Mouse (Mus musculus) liver, embryonic 14.5 days (tissue): ENCODE data around the gene Casc3. TPM values are rescaled to one million over a fixed set of nuclear protein-coding genes. Genes with fewer than 3 reads are reported as not detected.

ENCODE experiments used
- ATAC-seq: fragments of 200-750 bp; cut with Nextera tagmentation; 2 replicates; pipeline ENCODE4 v1.8.0; 2017; ENCODE audit warnings: moderate number of reproducible peaks, mild to moderate bottlenecking, moderate library complexity; ENCODE audit not compliant: insufficient read depth
- DNase-seq, 3 experiments: peaks; one replicate each; pipeline ENCODE4 v3.0.0-alpha.2; 2012 to 2013; ENCODE audit warnings: low read depth in 3 of 3, low spot score in 3 of 3
- H3K27ac ChIP-seq: fragments of 300-500 bp; sonication (generic); 2 replicates; pipeline ENCODE4 v1.5.1; 2014; ENCODE audit warnings: moderate library complexity, mild to moderate bottlenecking, control low read depth, inconsistent platforms
- H3K27me3 ChIP-seq: fragments of 300-500 bp; sonication (generic); 2 replicates; pipeline ENCODE4 v1.6.1; 2014; ENCODE audit warnings: mild to moderate bottlenecking, low read length, moderate library complexity; ENCODE audit not compliant: control insufficient read depth, insufficient read depth
- H3K36me3 ChIP-seq: fragments of 300-500 bp; sonication (generic); replicated peaks from 2 replicates; pipeline ENCODE4 v1.6.1; 2014; ENCODE audit warnings: low read depth; ENCODE audit not compliant: control insufficient read depth, insufficient read depth
- H3K4me1 ChIP-seq, 2 experiments: fragments of 200-500 bp in 1 of 2; fragments of 300-500 bp in 1 of 2; sonication (generic) in 1 of 2; replicated peaks; 2 replicates each; pipeline ENCODE4 v1.6.1; 2012 to 2014; ENCODE audit warnings: antibody characterized with exemption in 1 of 2, inconsistent platforms in 1 of 2, low read length in 1 of 2; ENCODE audit not compliant: control insufficient read depth in 2 of 2, insufficient read depth in 2 of 2
- H3K4me2 ChIP-seq: fragments of 300-500 bp; sonication (generic); 2 replicates; pipeline ENCODE4 v1.6.1; 2014; ENCODE audit warnings: low read depth, mild to moderate bottlenecking, control low read depth, moderate library complexity
- H3K4me3 ChIP-seq, 2 experiments: fragments of 200-500 bp in 1 of 2; fragments of 300-500 bp in 1 of 2; sonication (generic) in 1 of 2; 2 replicates each; pipeline ENCODE4 v1.5.1; 2012 to 2014; ENCODE audit warnings: low read depth in 2 of 2, low read length in 2 of 2, mild to moderate bottlenecking in 2 of 2, control low read depth in 1 of 2, inconsistent platforms in 1 of 2, moderate library complexity in 1 of 2; ENCODE audit not compliant: insufficient read depth in 1 of 2
- H3K9ac ChIP-seq: fragments of 300-500 bp; sonication (generic); replicated peaks from 2 replicates; pipeline ENCODE4 v1.6.1; 2014; ENCODE audit warnings: mild to moderate bottlenecking, control low read depth, moderate library complexity
- H3K9me3 ChIP-seq: fragments of 300-500 bp; sonication (generic); 2 replicates; pipeline ENCODE4 v1.6.1; 2016; ENCODE audit warnings: low read length, mixed read lengths; ENCODE audit not compliant: control insufficient read depth
- CTCF ChIP-seq: IDR thresholded peaks from 2 replicates; pipeline ENCODE4 v1.5.1; 2016; ENCODE audit warnings: antibody characterized with exemption, low read depth, control low read depth
- EP300 ChIP-seq: IDR thresholded peaks from 2 replicates; pipeline ENCODE4 v1.6.1; 2016; ENCODE audit warnings: antibody characterized with exemption, low read depth
- WGBS: fragments of 180-500 bp; shearing (Covaris S2); extraction: QIAGEN DNeasy Blood & Tissue Kit; methylation state at CpG from one replicate; pipeline ENCODE4 v1.1.7; 2014; ENCODE audit not compliant: insufficient replicate concordance; 5-methylcytosine and 5-hydroxymethylcytosine counted together
- polyA plus RNA-seq, 2 experiments: library from polyadenylated mRNA; depleted of rRNA in 1 of 2; stranded (reverse) in 1 of 2; unstranded in 1 of 2; fragments of >200 nt; fragmentation: Nextera tagmentation in 1 of 2; extraction: Ambion mirVana in 1 of 2; gene quantifications; 2 replicates each; pipeline versions ENCODE4 v1.2.1 to v1.2.3; 2012 to 2014

The Casc3 gene
- polyA plus RNA-seq, 2 experiments = 11.5 to 12.7 TPM

DNA sequence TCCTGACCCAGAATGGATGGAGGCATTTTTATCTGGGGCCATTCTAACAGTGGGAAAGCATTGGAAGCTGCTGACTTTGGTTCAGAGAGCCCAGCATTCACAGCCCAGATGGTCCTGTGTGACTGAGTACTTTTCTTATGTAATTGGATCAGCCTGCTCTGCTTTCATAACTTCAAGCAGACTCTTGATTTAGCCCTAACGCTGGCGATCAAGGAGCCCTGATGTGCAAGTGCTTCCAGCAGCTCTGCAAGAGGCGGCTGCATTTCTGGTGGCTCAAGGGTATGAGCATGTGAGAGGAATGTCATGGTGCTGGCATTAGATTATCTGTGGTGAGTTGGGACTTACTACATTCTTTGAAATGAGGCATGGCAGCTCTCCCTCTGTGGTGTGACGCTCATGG lies 67.3 kb downstream of the Casc3 start:
- Histone ChIP-seq H3K27me3 (no peaks in the 10 kb centered on the region), H3K4me2 (no peak overlapping the region), H3K36me3 (peaks cover 14% of the 10 kb centered on the region), H3K4me1 (peaks cover 7 to 8% of the 10 kb centered on the region in 2 experiments), H3K4me3 (no peak overlapping the region), H3K27ac (no peak overlapping the region), H3K9me3 (no peaks in the 10 kb centered on the region), H3K9ac (no peak overlapping the region)
- no peak for TF ChIP-seq EP300
- no peak for TF ChIP-seq CTCF
- 77% methylated on average over 4 of the region's 4 CpGs for WGBS
- no peak for DNase-seq
- ATAC-seq = no peak

DNA sequence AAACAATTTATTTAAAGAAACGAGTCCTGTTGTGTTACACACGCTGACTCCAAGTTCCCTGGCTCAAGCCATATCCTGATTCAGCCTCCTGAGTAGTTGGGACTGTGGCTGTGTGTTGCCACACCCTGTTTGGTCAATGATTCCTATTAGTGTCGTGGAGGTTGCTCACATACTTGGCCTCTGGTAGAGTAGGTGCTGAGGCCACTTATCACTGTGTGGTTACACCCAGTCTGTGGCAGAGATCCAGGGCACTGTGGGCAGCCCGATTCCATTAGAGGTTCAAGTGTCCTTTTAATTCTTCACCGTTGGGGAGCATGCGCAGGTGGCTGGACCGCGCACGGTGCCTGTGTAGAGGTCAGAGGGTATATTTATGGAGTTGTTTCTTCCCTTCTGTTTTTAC lies 69.2 kb downstream of the Casc3 start:
- 62% methylated on average over 9 of the region's 9 CpGs for WGBS
- no peak overlapping the region for H3K27ac ChIP-seq
- peak; percentile 69 for ATAC-seq

DNA sequence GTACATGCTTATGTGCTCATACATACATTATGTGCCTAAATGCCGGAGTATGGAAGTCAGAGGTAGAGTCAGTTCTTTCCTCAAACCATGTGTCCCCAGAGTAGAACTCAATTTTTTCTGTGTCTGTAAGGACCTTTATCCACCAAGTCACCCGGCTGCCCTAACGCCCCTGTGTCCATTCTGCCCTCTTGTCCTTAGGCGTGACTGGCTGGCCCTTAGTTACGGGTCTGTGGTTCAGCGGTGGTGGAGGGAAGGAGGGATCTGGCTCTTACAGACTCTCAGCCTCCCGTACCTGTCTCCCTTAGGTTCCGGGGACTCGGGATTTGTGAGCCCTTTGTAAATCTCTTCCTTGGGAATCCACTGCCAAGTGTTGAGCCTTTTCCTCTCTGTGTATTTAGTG lies 72.3 kb downstream of the Casc3 start:
- Histone ChIP-seq H3K36me3 (no peaks in the 10 kb centered on the region; the same call in none of the 2 replicates), H3K9me3 (no peaks in the 10 kb centered on the region), H3K9ac (no peak overlapping the region), H3K27me3 (no peaks in the 10 kb centered on the region), H3K4me3 (no peak overlapping the region), H3K27ac (no peak overlapping the region), H3K4me2 (no peak overlapping the region), H3K4me1 (peaks cover 7 to 8% of the 10 kb centered on the region in 2 experiments)
- ATAC-seq (no peak), DNase-seq (no peak)
- TF ChIP-seq EP300 (no peak), CTCF (no peak)
- 80% methylated on average over 9 of the region's 9 CpGs for WGBS

More for the DNA sequence above, 69.2 kb downstream of the Casc3 start:
- no peaks in the 10 kb centered on the region for H3K27me3 ChIP-seq
- H3K4me3 ChIP-seq = no peak overlapping the region
- peaks cover 7 to 8% of the 10 kb centered on the region in 2 experiments for H3K4me1 ChIP-seq
- H3K36me3 ChIP-seq = peaks cover 2% of the 10 kb centered on the region
- no peak overlapping the region for H3K4me2 ChIP-seq
- no peaks in the 10 kb centered on the region for H3K9me3 ChIP-seq
- H3K9ac ChIP-seq = no peak overlapping the region; the same call in 1 of the 2 replicates
- no peak for DNase-seq
- TF ChIP-seq EP300 (no peak), CTCF (no peak)

Other genes starting within 250 kb of the Casc3 start
- gene Ormdl3, start 217.5 kb upstream of the Casc3 start, polyA plus RNA-seq (2012; rRNA removed) = 23.4 and 27.4 TPM in 2 replicates
- gene Ormdl3, start 217.5 kb upstream of the Casc3 start, polyA plus RNA-seq (2014; fragmentation: Nextera tagmentation; extraction: Ambion mirVana) = 6.4 and 6.8 TPM in 2 replicates
- gene Lrrc3c, start 206.6 kb upstream of the Casc3 start, polyA plus RNA-seq (2012; rRNA removed) = not detected in 2 replicates
- not detected in 2 replicates for gene Lrrc3c, start 206.6 kb upstream of the Casc3 start, polyA plus RNA-seq (2014; fragmentation: Nextera tagmentation; extraction: Ambion mirVana)
- gene Gm12355, start 179.2 kb upstream of the Casc3 start, polyA plus RNA-seq (2012; rRNA removed) = 0.03 and 0.19 TPM in 2 replicates
- 0.47 and 0.68 TPM in 2 replicates for gene Gm12355, start 179.2 kb upstream of the Casc3 start, polyA plus RNA-seq (2014; fragmentation: Nextera tagmentation; extraction: Ambion mirVana)
- not detected in 2 replicates for gene Gsdma3, start 178.5 kb upstream of the Casc3 start, polyA plus RNA-seq (2012; rRNA removed)
- gene Gsdma3, start 178.5 kb upstream of the Casc3 start, polyA plus RNA-seq (2014; fragmentation: Nextera tagmentation; extraction: Ambion mirVana) = not detected in 2 replicates
- not detected in 2 replicates for gene Gsdma2, start 158.1 kb upstream of the Casc3 start, polyA plus RNA-seq (2012; rRNA removed)
- gene Gsdma2, start 158.1 kb upstream of the Casc3 start, polyA plus RNA-seq (2014; fragmentation: Nextera tagmentation; extraction: Ambion mirVana) = not detected in 2 replicates
- 0.01 TPM in 1 of 2 replicates, not detected in the other for gene Gsdma, start 140.6 kb upstream of the Casc3 start, polyA plus RNA-seq (2012; rRNA removed)
- gene Gsdma, start 140.6 kb upstream of the Casc3 start, polyA plus RNA-seq (2014; fragmentation: Nextera tagmentation; extraction: Ambion mirVana) = not detected in 2 replicates
- gene Psmd3, start 122.4 kb upstream of the Casc3 start, polyA plus RNA-seq (2012; rRNA removed) = 73.6 and 75.7 TPM in 2 replicates
- gene Psmd3, start 122.4 kb upstream of the Casc3 start, polyA plus RNA-seq (2014; fragmentation: Nextera tagmentation; extraction: Ambion mirVana) = 55.3 and 67.1 TPM in 2 replicates
- gene Csf3, start 103.6 kb upstream of the Casc3 start, polyA plus RNA-seq (2012; rRNA removed) = not detected in 2 replicates
- not detected in 2 replicates for gene Csf3, start 103.6 kb upstream of the Casc3 start, polyA plus RNA-seq (2014; fragmentation: Nextera tagmentation; extraction: Ambion mirVana)
- gene Med24, start 75.5 kb upstream of the Casc3 start, polyA plus RNA-seq (2012; rRNA removed) = 25.0 and 29.6 TPM in 2 replicates
- gene Med24, start 75.5 kb upstream of the Casc3 start, polyA plus RNA-seq (2014; fragmentation: Nextera tagmentation; extraction: Ambion mirVana) = 21.3 and 25.6 TPM in 2 replicates
- 14.6 and 15.6 TPM in 2 replicates for gene Thra, start 64.3 kb upstream of the Casc3 start, polyA plus RNA-seq (2012; rRNA removed)
- 8.3 and 10.0 TPM in 2 replicates for gene Thra, start 64.3 kb upstream of the Casc3 start, polyA plus RNA-seq (2014; fragmentation: Nextera tagmentation; extraction: Ambion mirVana)
- 0.54 and 0.65 TPM in 2 replicates for gene Nr1d1, start 29.6 kb upstream of the Casc3 start, polyA plus RNA-seq (2012; rRNA removed)
- gene Nr1d1, start 29.6 kb upstream of the Casc3 start, polyA plus RNA-seq (2014; fragmentation: Nextera tagmentation; extraction: Ambion mirVana) = 0.56 and 0.58 TPM in 2 replicates
- gene Msl1, start 9.4 kb upstream of the Casc3 start, polyA plus RNA-seq (2012; rRNA removed) = 11.5 and 15.8 TPM in 2 replicates
- 4.5 and 4.9 TPM in 2 replicates for gene Msl1, start 9.4 kb upstream of the Casc3 start, polyA plus RNA-seq (2014; fragmentation: Nextera tagmentation; extraction: Ambion mirVana)
- 0.52 and 0.55 TPM in 2 replicates for gene Rapgefl1, start 31.9 kb downstream of the Casc3 start, polyA plus RNA-seq (2012; rRNA removed)
- gene Rapgefl1, start 31.9 kb downstream of the Casc3 start, polyA plus RNA-seq (2014; fragmentation: Nextera tagmentation; extraction: Ambion mirVana) = 0.05 and 0.06 TPM in 2 replicates
- gene Wipf2, start 58.7 kb downstream of the Casc3 start, polyA plus RNA-seq (2012; rRNA removed) = 2.0 and 2.1 TPM in 2 replicates
- 1.1 and 1.4 TPM in 2 replicates for gene Wipf2, start 58.7 kb downstream of the Casc3 start, polyA plus RNA-seq (2014; fragmentation: Nextera tagmentation; extraction: Ambion mirVana)
- 16.9 and 28.6 TPM in 2 replicates for gene Cdc6, start 102.9 kb downstream of the Casc3 start, polyA plus RNA-seq (2012; rRNA removed)
- gene Cdc6, start 102.9 kb downstream of the Casc3 start, polyA plus RNA-seq (2014; fragmentation: Nextera tagmentation; extraction: Ambion mirVana) = 64.1 and 71.0 TPM in 2 replicates
- 1.9 and 2.3 TPM in 2 replicates for gene Rara, start 122.9 kb downstream of the Casc3 start, polyA plus RNA-seq (2012; rRNA removed)
- gene Rara, start 122.9 kb downstream of the Casc3 start, polyA plus RNA-seq (2014; fragmentation: Nextera tagmentation; extraction: Ambion mirVana) = 3.0 and 3.2 TPM in 2 replicates
- not detected in 2 replicates for gene Gjd3, start 178.1 kb downstream of the Casc3 start, polyA plus RNA-seq (2012; rRNA removed)
- gene Gjd3, start 178.1 kb downstream of the Casc3 start, polyA plus RNA-seq (2014; fragmentation: Nextera tagmentation; extraction: Ambion mirVana) = not detected in 2 replicates
- 57.7 and 108 TPM in 2 replicates for gene Top2a, start 219.3 kb downstream of the Casc3 start, polyA plus RNA-seq (2012; rRNA removed)
- 197 and 214 TPM in 2 replicates for gene Top2a, start 219.3 kb downstream of the Casc3 start, polyA plus RNA-seq (2014; fragmentation: Nextera tagmentation; extraction: Ambion mirVana)
- 60.6 and 71.4 TPM in 2 replicates for gene Igfbp4, start 236.3 kb downstream of the Casc3 start, polyA plus RNA-seq (2012; rRNA removed)
- 115 and 123 TPM in 2 replicates for gene Igfbp4, start 236.3 kb downstream of the Casc3 start, polyA plus RNA-seq (2014; fragmentation: Nextera tagmentation; extraction: Ambion mirVana)